ENCODE assay signal across 10 mouse cellular contexts in the genomic region with DNA sequence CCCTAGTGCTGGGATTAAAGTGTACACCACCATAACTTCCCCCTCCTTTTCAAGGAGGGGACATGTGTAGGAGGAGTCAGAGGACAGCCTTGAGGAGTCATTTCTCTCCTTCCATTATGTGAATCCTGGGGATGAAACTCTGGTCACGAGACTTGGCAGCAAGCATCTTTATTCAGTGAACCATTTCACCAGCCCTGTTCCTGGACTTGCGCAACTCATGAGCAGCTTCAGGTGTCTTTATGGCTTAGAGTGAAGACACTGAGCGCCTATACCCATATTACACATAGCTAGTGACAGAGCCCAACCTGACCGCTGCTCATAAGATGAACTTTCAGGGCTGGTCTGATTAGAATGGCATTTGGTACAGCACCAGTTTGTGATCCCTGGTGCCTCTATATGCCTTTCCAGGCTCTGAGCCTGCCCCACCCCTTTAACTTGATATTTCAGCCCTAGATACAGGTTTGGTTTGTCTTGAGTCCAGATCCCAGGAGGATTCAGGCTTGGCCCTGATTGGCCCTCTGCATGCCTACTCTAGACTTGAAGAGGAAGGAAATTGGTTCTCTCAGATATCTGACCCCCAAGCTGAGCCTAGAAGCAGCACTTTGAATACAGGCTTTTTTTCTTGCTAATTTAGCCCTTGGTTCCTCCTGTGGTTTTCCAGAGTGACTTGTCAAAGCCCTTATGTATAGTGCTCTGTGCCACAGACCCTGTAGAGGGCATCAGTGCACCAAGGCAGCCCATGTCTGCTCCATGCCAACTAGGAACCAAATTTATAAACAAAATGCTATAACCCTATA. TPM values are rescaled to one million over a fixed set of nuclear protein-coding genes. Genes with fewer than 3 reads are reported as not detected.
A peak's percentile ranks its signal among the peaks of the same experiment; 100 is the strongest.
DNase-seq lines count a peak whose midpoint lies in the region; TF ChIP-seq lines count a peak whose summit lies in the region.
"Had no signal": no experiment of that assay in that cellular context is flagged by ENCODE, and none has a peak within 500 bp of the region (broad histone marks: within the 10 kb centered on the region; RNA-seq: fewer than 3 reads in every experiment).

No protein-coding gene starts in this region.

- no peak for TF ChIP-seq POLR2A in bone marrow macrophage, adult 2 months (IDR thresholded peaks at IDR 0.05; ENCODE audit: borderline replicate concordance, low read depth, low read length)

- DNase-seq in kidney, adult 18-20 months = peak; percentile 54
- DNase-seq in kidney, postnatal 4 days = no peak
- DNase-seq in ES-CJ7 (ENCODE audit: low read depth, low spot score) = peak; percentile 54
- DNase-seq in kidney, postnatal 25 days = peak; percentile 68 to 75
- DNase-seq in frontal cortex, postnatal 14 days (ENCODE audit: low spot score in 2 of 2) = no peak
- DNase-seq in frontal cortex, postnatal 25 days (ENCODE audit: low spot score in 2 of 2) = no peak
- DNase-seq in adrenal gland, postnatal 14 days = no peak
- DNase-seq: cerebellum, adult 9-11 months had no signal

- H3K4me3 ChIP-seq in bone marrow macrophage, adult 2 months (ENCODE audit: insufficient read depth, low read length) = no peak overlapping the region
- H3K4me3 ChIP-seq: limb, embryonic 13.5 days had no signal

- peak overlapping the region; percentile 21; the same call in 1 of the 2 replicates for H3K27ac ChIP-seq in bone marrow macrophage, adult 2 months (ENCODE audit: insufficient read depth, low read depth, low read length)
- H3K27ac ChIP-seq: limb, embryonic 13.5 days had no signal

- peak; percentile 73 for TF ChIP-seq CTCF in bone marrow macrophage, adult 2 months (IDR thresholded peaks at IDR 0.05; ENCODE audit: low read depth, low read length)

- peaks cover 16% of the 10 kb centered on the region for H3K4me1 ChIP-seq in bone marrow macrophage, adult 2 months (ENCODE audit: control insufficient read depth, insufficient read depth, low read length)

RNA-seq across cellular contexts. Expression of gene Spred2, which starts 48.0 kb away (rescaled TPM):
- polyA plus RNA-seq in bone marrow macrophage, adult 2 months (2012; ENCODE audit: insufficient read depth, insufficient read length, missing spikeins) = 5.6 and 5.9 TPM in 2 replicates
- 35.1 and 41.9 TPM in 2 replicates for total RNA-seq in adrenal gland, postnatal 14 days (2021)

Comparison
In these comparisons a context has a peak if more than half of its experiments do, and no peak if none do; other contexts are left out.
1. DNase-seq: peak in kidney, adult 18-20 months (single experiment), ES-CJ7 (single experiment) and kidney, postnatal 25 days (2 of 2); none in kidney, postnatal 4 days (0 of 2), frontal cortex, postnatal 14 days (0 of 2), frontal cortex, postnatal 25 days (0 of 2) and adrenal gland, postnatal 14 days (single experiment).